Mouse (Mus musculus): ENCODE data around the gene Runx2. TPM values are rescaled to one million over a fixed set of nuclear protein-coding genes. Genes with fewer than 3 reads are reported as not detected.

Gene Runx2
- 1.2 and 3.7 TPM in 2 replicates for polyA plus RNA-seq (2021; fragmentation: Nextera tagmentation)
- long read RNA-seq, experiment 1, partial matches to known transcripts, result 0 of 4 reads
- long read RNA-seq, experiment 1, other reads (novel, unspliced or antisense), result 3 of 4 reads
- long read RNA-seq, experiment 2, partial matches to known transcripts, result 0 of 2 reads
- long read RNA-seq, experiment 2, other reads (novel, unspliced or antisense), result 2 of 2 reads

DNA sequence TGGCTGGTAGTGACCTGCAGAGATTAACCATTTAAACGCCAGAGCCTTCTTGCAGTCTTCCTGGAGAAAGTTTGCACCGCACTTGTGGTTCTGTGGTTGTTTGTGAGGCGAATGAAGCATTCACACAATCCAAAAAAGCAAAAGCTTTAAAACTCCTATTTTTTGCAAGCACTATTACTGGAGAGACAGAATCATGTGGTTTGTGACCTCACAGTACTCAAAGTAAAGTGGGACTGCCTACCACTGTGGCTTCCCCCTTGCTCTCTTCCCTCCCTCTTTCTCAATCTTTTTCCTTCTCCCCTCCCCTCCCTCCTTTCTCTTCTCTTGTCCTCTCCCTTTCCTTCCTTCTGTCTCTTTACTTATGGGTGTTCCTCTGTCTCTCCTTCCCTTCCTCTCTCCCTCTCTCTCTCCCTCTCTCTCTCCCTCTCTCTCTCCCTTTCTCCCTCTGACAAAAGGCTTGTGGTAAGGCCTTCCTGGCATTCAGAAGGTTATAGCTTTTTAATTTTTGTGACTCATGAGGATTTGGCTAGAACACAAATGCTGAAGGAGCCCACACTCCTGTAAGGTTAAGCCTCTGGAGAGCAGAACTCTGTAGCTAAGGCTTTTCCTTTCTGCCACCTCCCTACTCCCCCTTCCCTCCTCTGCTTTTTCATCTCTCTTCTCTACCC lies at the start of gene Runx2:
Gene Runx2 (minus strand): TSS at position 290 of the 668 bp plus-strand sequence.

GRCm38 (mm10) chr17:44776738-44777270 lies 37.8 kb downstream of the Runx2 start, which contains the start of gene Supt3:
Gene Supt3 (plus strand): TSS chr17:44777152.

Other genes with a start within 250 kb of the Runx2 start
- 8.1 and 9.8 TPM in 2 replicates for gene Supt3, start 37.6 kb downstream of the Runx2 start, polyA plus RNA-seq (2021; fragmentation: Nextera tagmentation)

Measured in left cerebral cortex, adult 6 months (tissue).